Mouse (Mus musculus): ENCODE results near the gene Frmd8. TPM values are rescaled to one million over a fixed set of nuclear protein-coding genes. Genes with fewer than 3 reads are reported as not detected.

The Frmd8 gene
- total RNA-seq, 2 experiments from 2014 or later = 19.3 to 21.9 TPM

Other genes with a start within 250 kb of the Frmd8 start
- gene Rela, start 237.8 kb downstream of the Frmd8 start, total RNA-seq (2015) = 51.9 and 56.6 TPM in 2 replicates
- gene Rela, start 237.8 kb downstream of the Frmd8 start, total RNA-seq (2017) = 46.1 and 47.8 TPM in 2 replicates
- 50.8 and 65.8 TPM in 2 replicates for gene Sipa1, start 211.6 kb downstream of the Frmd8 start, total RNA-seq (2015)
- gene Sipa1, start 211.6 kb downstream of the Frmd8 start, total RNA-seq (2017) = 50.1 and 78.7 TPM in 2 replicates
- gene Map3k11, start 186.5 kb downstream of the Frmd8 start, total RNA-seq (2015) = 30.3 and 35.3 TPM in 2 replicates
- 39.8 and 50.8 TPM in 2 replicates for gene Map3k11, start 186.5 kb downstream of the Frmd8 start, total RNA-seq (2017)
- 25.9 and 33.1 TPM in 2 replicates for gene Pcnx3, start 186.4 kb downstream of the Frmd8 start, total RNA-seq (2015)
- 19.3 and 19.6 TPM in 2 replicates for gene Pcnx3, start 186.4 kb downstream of the Frmd8 start, total RNA-seq (2017)
- not detected in 2 replicates for gene Kcnk7, start 170.9 kb downstream of the Frmd8 start, total RNA-seq (2015)
- gene Kcnk7, start 170.9 kb downstream of the Frmd8 start, total RNA-seq (2017) = not detected in 2 replicates
- gene Ehbp1l1, start 149.0 kb downstream of the Frmd8 start, total RNA-seq (2015) = 30.8 and 31.0 TPM in 2 replicates
- 118 and 119 TPM in 2 replicates for gene Ehbp1l1, start 149.0 kb downstream of the Frmd8 start, total RNA-seq (2017)
- 95.7 and 114 TPM in 2 replicates for gene Fam89b, start 145.6 kb downstream of the Frmd8 start, total RNA-seq (2015)
- gene Fam89b, start 145.6 kb downstream of the Frmd8 start, total RNA-seq (2017) = 65.5 and 78.8 TPM in 2 replicates
- 1.5 TPM in 1 of 2 replicates, not detected in the other for gene Ltbp3, start 134.4 kb downstream of the Frmd8 start, total RNA-seq (2015)
- 0.18 and 2.8 TPM in 2 replicates for gene Ltbp3, start 134.4 kb downstream of the Frmd8 start, total RNA-seq (2017)
- gene Scyl1, start 103.9 kb downstream of the Frmd8 start, total RNA-seq (2015) = 20.2 and 21.8 TPM in 2 replicates
- 30.9 and 41.5 TPM in 2 replicates for gene Scyl1, start 103.9 kb downstream of the Frmd8 start, total RNA-seq (2017)
- gene Slc25a45, start 2.5 kb upstream of the Frmd8 start, total RNA-seq (2015) = 55.6 and 67.9 TPM in 2 replicates
- gene Slc25a45, start 2.5 kb upstream of the Frmd8 start, total RNA-seq (2017) = 69.1 and 73.5 TPM in 2 replicates
- 0.54 and 0.59 TPM in 2 replicates for gene Tigd3, start 18.9 kb upstream of the Frmd8 start, total RNA-seq (2015)
- 1.0 and 1.8 TPM in 2 replicates for gene Tigd3, start 18.9 kb upstream of the Frmd8 start, total RNA-seq (2017)
- 52.2 and 52.4 TPM in 2 replicates for gene Dpf2, start 37.7 kb upstream of the Frmd8 start, total RNA-seq (2015)
- gene Dpf2, start 37.7 kb upstream of the Frmd8 start, total RNA-seq (2017) = 88.7 and 107 TPM in 2 replicates
- 3.0 and 3.4 TPM in 2 replicates for gene Cdc42ep2, start 49.5 kb upstream of the Frmd8 start, total RNA-seq (2015)
- gene Cdc42ep2, start 49.5 kb upstream of the Frmd8 start, total RNA-seq (2017) = 1.7 and 1.9 TPM in 2 replicates
- 36.9 and 37.7 TPM in 2 replicates for gene Pola2, start 88.9 kb upstream of the Frmd8 start, total RNA-seq (2015)
- 29.0 and 33.7 TPM in 2 replicates for gene Pola2, start 88.9 kb upstream of the Frmd8 start, total RNA-seq (2017)
- gene Slc22a20, start 110.9 kb upstream of the Frmd8 start, total RNA-seq (2015) = 0.16 and 0.20 TPM in 2 replicates
- 1.1 and 1.2 TPM in 2 replicates for gene Slc22a20, start 110.9 kb upstream of the Frmd8 start, total RNA-seq (2017)
- gene Capn1, start 140.6 kb upstream of the Frmd8 start, total RNA-seq (2015) = 31.1 and 32.2 TPM in 2 replicates
- 53.7 and 54.8 TPM in 2 replicates for gene Capn1, start 140.6 kb upstream of the Frmd8 start, total RNA-seq (2017)
- 16.8 and 17.8 TPM in 2 replicates for gene Syvn1, start 171.3 kb upstream of the Frmd8 start, total RNA-seq (2015)
- 6.3 and 7.2 TPM in 2 replicates for gene Syvn1, start 171.3 kb upstream of the Frmd8 start, total RNA-seq (2017)
- gene Mrpl49, start 182.5 kb upstream of the Frmd8 start, total RNA-seq (2015) = 28.7 and 35.8 TPM in 2 replicates
- 31.0 and 33.0 TPM in 2 replicates for gene Mrpl49, start 182.5 kb upstream of the Frmd8 start, total RNA-seq (2017)
- 2,056 and 2,077 TPM in 2 replicates for gene Fau, start 182.6 kb upstream of the Frmd8 start, total RNA-seq (2015)
- gene Fau, start 182.6 kb upstream of the Frmd8 start, total RNA-seq (2017) = 1,670 and 1,985 TPM in 2 replicates
- 8.9 and 10.0 TPM in 2 replicates for gene Znhit2, start 185.9 kb upstream of the Frmd8 start, total RNA-seq (2015)
- gene Znhit2, start 185.9 kb upstream of the Frmd8 start, total RNA-seq (2017) = 10.4 and 11.3 TPM in 2 replicates
- gene Tm7sf2, start 193.1 kb upstream of the Frmd8 start, total RNA-seq (2015) = 4.7 and 8.6 TPM in 2 replicates
- gene Tm7sf2, start 193.1 kb upstream of the Frmd8 start, total RNA-seq (2017) = 4.5 and 4.7 TPM in 2 replicates
- 49.2 and 58.3 TPM in 2 replicates for gene Vps51, start 202.0 kb upstream of the Frmd8 start, total RNA-seq (2015)
- gene Vps51, start 202.0 kb upstream of the Frmd8 start, total RNA-seq (2017) = 72.9 and 78.7 TPM in 2 replicates
- gene Tmem262, start 204.8 kb upstream of the Frmd8 start, total RNA-seq (2015) = not detected in 2 replicates
- gene Tmem262, start 204.8 kb upstream of the Frmd8 start, total RNA-seq (2017) = not detected in 2 replicates
- not detected in 2 replicates for gene Gm28374, start 207.0 kb upstream of the Frmd8 start, total RNA-seq (2015)
- 0.33 and 0.51 TPM in 2 replicates for gene Gm28374, start 207.0 kb upstream of the Frmd8 start, total RNA-seq (2017)
- gene Zfpl1, start 209.7 kb upstream of the Frmd8 start, total RNA-seq (2015) = 15.3 and 15.8 TPM in 2 replicates
- 29.2 and 33.7 TPM in 2 replicates for gene Zfpl1, start 209.7 kb upstream of the Frmd8 start, total RNA-seq (2017)
- gene Cdca5, start 209.7 kb upstream of the Frmd8 start, total RNA-seq (2015) = 30.5 and 32.2 TPM in 2 replicates
- gene Cdca5, start 209.7 kb upstream of the Frmd8 start, total RNA-seq (2017) = 24.3 and 26.6 TPM in 2 replicates
- gene AC131692.1, start 219.1 kb upstream of the Frmd8 start, total RNA-seq (2015) = 0.62 and 1.2 TPM in 2 replicates
- 0.15 TPM in 1 of 2 replicates, not detected in the other for gene AC131692.1, start 219.1 kb upstream of the Frmd8 start, total RNA-seq (2017)
- 0.32 and 1.2 TPM in 2 replicates for gene Naaladl1, start 230.5 kb upstream of the Frmd8 start, total RNA-seq (2015)
- 0.28 and 0.55 TPM in 2 replicates for gene Naaladl1, start 230.5 kb upstream of the Frmd8 start, total RNA-seq (2017)
- gene Sac3d1, start 243.4 kb upstream of the Frmd8 start, total RNA-seq (2015) = 3.4 and 5.7 TPM in 2 replicates
- gene Sac3d1, start 243.4 kb upstream of the Frmd8 start, total RNA-seq (2017) = 3.9 and 4.0 TPM in 2 replicates